Mouse (Mus musculus) megakaryocyte, embryonic 14.5 days (primary cell): Measurements from ENCODE around the gene Col23a1.

ENCODE experiments used
- FLI1 ChIP-seq: IDR thresholded peaks from 2 replicates; pipeline ENCODE4 v1.6.1; 2012; ENCODE audit warnings: low read length, inconsistent platforms, mixed read lengths
- GATA1 ChIP-seq: IDR thresholded peaks from 3 replicates; pipeline ENCODE4 v1.6.1; 2012; ENCODE audit warnings: mixed read lengths, low read length, inconsistent platforms, borderline replicate concordance

DNA sequence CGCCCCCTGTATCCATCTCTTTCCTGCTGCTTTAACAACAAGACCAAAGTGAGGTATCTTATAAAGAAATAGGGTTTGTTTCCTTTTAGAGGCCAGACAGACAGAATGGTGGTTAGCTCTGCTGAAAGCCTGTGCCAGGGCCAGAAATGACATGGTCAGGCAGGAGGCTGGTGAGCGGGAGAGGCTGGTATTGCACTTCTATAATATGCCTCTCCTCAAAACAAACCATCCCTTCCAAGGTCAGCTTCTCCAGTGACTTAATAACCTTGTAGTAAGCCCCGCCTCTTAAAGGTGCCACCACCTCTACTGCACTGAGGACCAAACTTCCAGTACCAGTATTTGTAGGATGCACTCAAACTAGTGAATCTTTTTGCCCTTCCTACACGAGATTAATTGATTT lies 81.6 kb downstream of the Col23a1 start:
- TF ChIP-seq GATA1 (no peak), FLI1 (no peak)
